Mouse (Mus musculus) urinary bladder, postnatal 14 days (tissue): ENCODE results near the gene Pgbd1.
"Not testable (repeated sequence)": the region's sequence is repeated elsewhere in the genome, so short reads cannot be mapped to it uniquely, and the experiment has no call there.

ENCODE experiments used
- DNase-seq: peaks from one replicate; pipeline ENCODE4 v3.0.0; 2021; ENCODE audit warnings: low spot score

Pgbd1 gene

DNA sequence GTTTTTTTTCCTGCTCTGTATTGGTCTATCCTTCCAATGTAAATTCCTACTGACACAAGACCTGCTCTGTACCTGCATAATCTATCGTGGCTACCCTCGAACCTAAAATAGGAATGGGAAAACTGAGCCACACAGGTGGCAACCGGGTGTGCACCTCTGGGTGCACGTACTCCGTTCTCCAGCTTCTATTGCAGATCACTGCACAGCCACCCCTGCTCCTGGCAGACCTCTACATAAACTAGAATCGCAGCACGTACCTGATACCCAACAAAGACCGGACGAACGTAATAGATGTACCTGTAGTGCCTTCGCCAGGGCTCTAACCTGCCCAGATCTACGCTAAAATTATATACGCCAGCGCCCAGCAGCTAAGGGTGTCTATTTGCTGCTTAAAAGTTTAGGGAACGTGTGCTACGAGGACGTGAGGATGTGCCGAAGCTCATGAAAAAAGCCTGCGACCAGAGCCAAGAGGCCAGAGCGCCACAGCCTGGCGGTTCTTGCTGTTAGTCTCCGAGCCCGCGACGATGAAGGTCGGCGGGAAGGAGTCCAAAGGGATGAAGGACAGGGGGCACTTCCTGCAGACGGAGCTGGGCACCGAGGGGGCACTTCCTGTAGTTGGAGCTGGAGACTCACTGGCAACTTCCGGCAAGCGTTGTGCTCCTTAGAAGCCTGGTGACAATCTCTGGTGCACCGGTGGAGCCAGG is at the start of gene Pgbd1:
Pgbd1 (minus strand) TSS at position 556 of the 704 bp plus-strand sequence.
- peak; percentile 58 for DNase-seq

DNA sequence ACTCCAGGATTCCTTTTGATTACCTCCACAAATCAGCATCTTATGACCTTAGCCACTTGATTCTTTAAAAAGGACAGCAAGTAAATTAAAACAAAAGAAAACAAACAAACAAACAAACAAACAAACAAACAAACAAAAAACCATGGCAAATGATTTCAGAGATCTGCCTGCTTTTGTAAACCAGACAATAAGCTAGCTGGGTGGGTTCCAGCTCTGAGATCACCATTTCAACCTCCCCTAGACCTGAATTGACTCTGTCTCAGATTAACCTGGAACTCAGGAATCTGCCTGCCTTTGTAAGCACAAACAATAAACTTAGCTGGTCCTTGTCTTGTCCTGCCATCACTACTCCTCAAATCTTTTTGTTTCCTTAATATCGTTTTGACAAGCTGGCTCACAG is 46.0 kb upstream of the Pgbd1 start:
- no peak for DNase-seq

DNA sequence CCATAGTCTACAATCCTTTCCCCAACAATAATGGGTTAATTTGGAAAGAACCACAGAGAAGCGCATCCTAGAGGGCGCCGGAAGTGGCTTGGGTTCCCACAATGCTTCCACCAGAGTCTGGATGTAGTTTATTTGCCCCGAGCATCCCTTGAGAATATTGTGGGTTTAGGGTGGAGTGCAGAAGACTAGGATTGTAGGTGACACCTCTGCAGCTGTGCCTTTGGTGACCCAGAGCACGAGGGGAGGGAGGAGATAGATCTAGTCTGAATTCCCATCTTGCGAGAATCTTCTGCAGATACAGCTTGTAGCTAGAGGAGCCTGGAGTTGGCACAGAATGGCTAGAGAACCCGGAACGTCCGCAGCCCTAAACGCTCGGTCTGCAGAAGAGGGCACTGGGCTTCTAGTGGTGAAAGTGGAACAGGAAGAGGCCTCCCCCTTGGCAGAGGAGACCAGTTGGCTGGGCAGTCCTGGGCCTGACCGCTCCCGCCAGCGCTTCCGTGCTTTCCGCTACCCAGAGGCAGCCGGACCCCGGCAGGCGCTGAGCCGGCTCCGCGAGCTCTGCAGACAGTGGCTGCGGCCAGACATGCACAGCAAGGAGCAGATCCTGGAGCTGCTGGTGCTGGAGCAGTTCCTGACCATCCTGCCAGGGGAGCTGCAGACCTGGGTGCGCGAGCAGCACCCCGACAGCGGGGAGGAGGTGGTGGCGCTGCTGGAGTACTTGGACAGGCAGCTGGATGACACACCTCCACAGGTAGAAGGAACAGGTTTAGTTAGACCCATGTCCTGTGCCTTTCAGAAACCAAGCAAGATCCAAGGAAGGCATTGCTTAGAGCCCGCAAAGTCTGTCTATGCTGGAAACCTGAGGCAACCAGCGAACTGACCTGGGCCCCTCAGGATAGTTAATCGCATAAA is 38.2 kb upstream of the Pgbd1 start, which contains the start of the genes Zkscan4 and Gm10065:
Zkscan4 (plus strand) TSS at position 149 of the 912 bp plus-strand sequence.
Gm10065 (minus strand) TSS at position 683 of the 912 bp plus-strand sequence.
- peak; percentile 65 for DNase-seq

DNA sequence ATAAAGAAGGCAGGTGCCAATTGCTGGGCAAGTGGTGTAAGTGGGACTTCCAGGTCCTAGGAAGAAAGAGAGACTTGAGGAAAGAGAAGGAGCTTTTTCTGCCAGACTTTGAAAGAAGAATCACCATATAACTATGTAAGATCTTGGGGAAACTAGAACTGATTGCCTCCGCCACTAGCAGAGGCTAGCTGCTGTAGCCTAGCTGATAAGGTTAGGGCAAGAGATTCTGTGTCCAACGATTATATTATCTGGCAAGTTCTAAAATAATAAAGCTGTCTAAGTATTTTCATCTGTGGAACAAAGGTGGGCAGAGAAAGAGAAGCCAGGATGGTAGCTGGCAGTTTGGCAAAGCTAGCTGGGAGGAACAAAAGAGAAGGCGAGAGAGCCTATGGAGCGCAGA is 31.6 kb upstream of the Pgbd1 start:
- DNase-seq = no peak

DNA sequence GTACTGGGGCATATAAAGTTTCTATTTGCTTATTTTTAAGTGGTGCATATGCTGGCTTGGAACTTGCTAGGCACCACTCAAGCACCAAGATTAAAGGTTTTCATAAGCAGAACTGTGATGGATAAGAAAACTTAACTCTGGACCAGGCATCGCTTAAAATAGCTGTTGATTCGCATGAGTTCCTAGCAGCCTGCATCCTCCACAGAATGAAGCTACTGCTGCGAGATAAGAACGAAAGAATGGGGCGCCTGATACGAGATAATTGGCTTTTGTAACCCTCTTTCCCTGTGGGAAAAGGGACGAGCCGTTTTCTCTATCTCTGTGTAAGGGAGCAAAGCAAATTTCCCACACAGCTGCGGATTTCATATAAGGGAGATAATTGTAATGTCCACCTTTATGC is 28.2 kb upstream of the Pgbd1 start:
- no peak for DNase-seq

DNA sequence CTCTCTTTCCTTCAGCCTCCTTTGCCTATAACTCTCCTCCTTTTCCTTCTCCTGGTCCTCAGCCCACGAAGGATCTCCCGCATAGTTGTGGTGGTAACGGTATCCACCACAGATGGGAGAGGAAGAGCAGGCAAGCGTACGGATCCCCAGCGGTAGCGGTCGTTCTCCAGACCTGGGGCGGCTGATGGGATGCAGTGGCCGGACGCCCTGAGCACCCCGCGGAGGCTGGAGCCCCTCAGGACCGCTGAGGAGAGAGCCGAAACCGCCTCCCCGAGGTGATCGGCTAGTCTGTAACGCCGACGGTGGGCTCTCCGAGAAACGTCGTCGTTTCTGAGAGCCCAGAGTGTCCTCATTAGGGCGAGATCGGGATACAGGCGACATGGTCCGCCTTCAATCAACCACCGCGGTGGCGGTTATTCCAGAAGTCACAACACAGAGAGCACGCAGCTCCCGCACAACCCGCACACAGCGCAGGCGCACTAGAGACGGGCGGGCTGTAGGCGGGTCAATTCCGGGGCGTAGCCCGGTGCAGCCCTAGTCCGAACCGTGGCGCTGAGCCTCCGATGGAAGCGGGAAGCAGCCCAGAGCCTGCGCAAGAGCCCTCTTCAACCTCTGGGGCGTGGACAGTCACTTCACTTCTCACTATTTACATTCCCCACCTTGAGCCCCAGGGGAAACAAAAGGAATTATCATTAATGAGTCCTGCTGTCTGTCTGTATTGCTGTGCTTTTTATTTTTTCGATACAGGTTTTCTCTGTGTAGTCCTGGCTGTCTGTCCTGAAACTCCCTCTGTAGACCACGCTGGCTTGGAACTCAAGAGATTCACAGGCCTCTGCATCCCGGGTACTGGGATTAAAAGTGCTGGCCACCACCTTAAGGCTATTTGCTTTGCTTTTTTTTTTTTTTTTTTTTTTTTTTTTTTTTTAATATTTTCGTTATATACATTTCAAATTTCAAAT is 27.5 kb upstream of the Pgbd1 start, which contains the start of gene Nkapl:
Nkapl (minus strand) TSS at position 449 of the 959 bp plus-strand sequence.
- DNase-seq = peak; percentile 84

DNA sequence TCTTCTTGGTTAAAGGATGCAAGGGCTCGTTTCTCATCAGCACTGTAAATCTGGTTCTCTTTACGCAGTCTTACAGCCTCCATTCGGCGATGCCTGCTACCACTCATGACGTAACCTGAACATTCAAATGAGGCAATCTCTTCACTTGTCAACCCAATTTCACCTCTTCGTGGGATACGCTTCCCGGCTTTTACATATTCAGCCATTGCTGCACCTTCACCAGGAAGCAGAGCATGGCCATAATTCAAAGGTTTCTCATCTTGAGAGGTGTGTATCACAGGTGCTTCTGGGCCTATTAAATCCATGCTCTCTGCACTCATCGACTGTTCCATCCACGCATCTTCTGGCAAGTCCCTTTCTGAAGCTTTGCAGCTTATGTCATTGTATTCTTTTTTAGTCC is 26.5 kb upstream of the Pgbd1 start:
- DNase-seq = no peak

DNA sequence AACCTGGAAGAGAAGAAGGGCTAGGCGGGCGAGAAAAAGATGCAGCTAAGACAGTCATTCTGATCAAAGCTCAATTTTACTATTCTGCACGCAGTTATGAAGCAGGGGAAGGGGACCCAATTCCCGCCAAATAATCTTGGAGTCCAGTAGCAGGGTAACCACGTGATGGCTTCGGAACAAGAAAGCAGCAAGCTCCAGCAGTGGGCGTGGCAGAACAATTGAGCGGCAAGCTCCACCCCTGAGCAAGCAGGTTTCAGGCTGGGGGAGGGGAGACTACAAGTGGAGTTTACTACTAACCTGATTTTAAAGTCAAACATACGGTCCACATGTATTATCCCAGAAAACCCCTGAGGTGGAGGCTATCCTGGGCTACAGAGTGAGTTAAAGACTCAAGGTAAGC is 21.7 kb upstream of the Pgbd1 start:
- not testable (repeated sequence) for DNase-seq

DNA sequence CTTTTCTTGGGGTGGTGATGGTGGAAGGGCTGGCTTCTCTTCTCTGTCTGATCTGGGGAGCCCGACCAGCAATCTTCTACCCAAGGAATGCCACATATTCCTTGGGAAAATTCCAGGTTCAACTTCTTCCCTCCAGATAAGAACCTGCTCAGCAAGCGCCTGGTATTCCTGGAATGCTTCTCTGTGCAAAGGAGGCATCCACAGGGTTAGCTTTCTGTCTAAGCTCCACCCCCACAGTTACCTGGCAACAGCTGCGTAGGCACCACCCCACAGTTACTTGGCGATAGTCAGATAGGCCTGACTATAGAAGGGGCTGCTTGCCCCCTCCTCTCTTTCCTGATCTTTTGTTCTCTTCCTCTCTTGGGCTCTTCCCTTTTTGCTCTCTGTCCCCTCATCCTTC is 15.5 kb upstream of the Pgbd1 start:
- DNase-seq = no peak

DNA sequence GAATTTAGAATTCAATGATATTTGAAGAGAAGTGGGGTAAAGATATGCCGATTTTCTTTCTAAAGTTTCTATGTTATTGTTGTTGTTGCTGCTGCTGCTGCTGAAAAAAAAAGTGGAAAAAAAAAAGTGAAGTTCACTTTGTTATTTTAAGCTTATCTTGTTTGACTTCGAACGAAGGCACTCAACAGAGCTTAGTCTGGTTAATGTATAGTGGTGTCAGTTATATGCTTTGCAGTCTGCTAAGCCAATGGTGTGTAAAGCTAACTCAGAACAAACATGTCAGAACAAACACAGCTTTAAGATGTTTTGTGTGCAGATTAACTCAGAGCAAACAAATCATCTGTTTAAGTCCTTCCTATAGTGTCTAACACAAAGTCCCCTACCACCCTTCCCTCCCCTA is 13.3 kb upstream of the Pgbd1 start:
- no peak for DNase-seq

DNA sequence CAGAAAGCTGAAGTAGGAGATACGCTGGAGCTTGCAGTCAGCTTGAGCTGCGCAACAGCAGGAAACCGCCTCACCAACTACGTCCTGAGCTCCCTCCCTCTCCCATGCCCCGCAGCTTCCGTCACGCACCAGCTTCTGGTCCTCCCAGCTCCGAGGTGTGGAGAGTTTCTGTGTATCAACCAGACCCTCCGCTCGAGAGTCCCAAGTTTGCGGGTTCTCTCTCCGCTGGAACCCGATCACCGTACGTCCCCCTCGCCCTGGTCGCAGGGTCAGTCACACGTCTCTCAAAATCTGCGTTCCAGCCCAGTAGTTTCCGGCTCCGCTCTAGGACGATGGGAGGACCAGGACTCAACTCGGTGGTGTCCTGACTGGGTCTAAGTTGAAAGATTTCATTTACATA is 12.6 kb upstream of the Pgbd1 start, which contains the start of gene Zscan26:
Zscan26 (minus strand) TSS at position 282 of the 400 bp plus-strand sequence.
- peak; percentile 83 for DNase-seq

DNA sequence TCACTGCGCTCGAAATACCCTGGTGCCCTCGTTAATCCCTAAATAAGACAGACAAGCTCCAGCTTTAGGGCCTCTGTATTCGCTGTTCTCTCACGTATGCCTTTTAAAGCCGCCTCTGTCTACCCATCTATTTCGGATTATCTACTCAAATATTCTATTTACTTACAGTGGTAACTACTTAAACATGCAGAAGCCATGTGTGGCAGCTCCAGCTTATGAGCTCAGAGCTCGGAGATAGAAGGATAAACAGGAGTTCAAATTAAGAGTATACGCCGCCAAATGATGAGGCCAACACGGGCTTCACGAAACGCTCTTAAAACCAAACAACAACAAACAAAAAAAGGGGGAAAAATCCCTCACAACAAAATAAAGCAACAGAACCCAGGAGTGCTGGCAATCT is 12.2 kb upstream of the Pgbd1 start:
- no peak for DNase-seq

DNA sequence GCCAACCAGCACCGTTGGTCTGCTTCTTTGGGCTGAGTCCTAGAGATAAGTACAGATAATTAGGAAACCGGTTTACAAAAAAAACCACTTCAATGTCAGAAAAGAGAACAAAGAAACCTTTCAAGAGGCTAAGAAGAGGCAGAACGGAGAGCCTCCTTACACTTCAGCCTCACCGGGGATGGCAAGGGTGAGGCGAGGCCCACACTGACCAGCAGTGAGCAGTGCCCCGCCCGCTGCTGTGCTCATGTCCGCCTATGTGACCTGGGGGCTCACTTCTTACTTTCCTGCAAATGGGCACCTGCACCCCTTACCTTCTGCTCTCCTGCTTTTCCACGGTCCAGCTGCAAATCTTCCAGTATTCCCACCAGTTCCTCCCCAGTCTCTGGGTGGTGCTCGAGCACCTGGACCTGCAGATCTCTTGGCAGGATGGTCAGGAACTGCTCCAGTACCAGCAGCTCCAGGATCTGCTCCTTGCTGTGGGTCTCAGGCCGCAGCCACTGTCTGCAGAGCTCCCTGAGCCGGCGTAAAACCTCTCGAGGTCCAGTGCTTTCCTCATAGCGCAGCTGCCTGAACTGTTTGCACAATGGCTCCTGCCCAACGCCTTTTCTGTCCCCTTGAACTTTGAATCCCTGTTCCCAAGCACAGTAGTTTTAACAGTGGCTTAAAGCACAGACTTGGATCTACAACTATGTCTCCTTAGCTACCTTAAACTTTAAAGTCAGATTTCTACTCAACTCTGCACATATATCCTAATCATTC is 7.2 kb upstream of the Pgbd1 start:
- no peak for DNase-seq

DNA sequence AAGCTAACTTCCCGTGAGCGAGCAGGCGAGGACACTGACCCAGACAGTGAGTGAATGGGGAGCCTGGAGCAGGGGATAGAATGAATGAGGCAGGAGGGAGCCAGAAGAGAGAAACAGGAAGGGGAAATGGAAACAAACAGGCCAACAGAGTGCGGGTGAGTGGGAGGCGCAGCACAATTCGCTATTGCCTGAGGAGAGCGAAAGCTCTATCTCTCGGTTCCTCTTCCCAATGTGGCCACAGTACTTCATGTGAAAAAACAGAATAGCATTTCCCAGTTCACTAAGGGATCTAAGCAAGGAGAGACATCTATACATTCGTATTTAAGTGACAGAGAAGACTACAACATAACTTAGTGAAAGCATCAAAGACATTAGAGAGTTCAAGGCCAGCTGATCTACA is 5.9 kb upstream of the Pgbd1 start:
- no peak for DNase-seq

DNA sequence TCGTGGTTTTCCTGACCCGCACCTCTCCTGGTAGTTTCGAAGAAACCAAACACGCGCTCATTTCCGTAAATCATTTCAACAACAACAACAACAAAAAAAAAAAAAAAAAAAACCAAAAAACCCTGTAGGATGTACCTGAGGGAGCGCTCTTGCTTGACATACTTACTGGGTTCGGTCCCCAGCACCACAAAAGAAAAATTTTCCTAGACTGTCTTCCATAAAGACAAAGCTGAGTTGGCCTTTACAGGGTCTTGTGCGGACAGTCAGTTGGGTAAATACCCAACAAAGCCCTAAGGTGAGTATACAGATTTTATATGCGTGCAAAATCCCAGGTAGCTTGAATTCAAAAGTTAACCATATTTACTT is 332 bp upstream of the Pgbd1 start:
- no peak for DNase-seq

DNA sequence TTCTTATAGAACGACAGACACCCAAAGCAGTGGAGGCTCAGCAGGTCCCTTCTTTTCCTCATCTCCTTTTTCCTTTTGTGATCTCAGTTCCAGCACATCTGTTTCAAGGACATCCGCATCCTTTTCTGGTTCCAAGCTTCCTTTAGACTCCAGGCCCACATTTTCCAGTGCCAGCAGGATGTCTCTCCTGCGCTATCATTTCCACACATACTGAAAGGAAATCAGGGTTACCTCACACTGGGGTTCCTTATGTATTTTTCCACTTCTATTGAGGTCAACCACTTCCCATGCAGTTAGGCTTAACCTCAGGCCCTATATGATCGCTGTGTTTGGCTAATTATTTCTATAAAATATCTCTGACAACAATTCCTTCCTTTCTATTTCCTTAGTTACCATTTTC is 5.4 kb downstream of the Pgbd1 start:
- DNase-seq = no peak

DNA sequence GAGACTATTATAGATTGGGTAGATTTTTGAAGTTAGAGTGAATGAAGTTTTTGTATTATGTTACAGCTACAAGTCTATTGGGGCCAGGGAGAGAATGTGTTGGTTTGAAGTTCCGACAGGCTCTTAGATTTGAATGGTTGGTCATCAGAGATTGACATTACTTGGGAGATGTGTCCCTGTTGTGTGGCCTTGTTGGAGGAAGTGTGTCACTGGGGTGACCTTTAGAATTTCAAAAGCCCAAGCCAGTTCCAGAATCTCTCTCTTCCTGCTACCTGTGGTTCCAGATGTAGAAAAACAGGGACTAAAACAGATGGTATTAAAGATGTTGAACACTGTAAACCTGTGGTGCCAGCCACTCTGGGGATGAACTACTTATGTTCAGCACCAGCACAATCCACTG is 13.2 kb downstream of the Pgbd1 start:
- DNase-seq = no peak

DNA sequence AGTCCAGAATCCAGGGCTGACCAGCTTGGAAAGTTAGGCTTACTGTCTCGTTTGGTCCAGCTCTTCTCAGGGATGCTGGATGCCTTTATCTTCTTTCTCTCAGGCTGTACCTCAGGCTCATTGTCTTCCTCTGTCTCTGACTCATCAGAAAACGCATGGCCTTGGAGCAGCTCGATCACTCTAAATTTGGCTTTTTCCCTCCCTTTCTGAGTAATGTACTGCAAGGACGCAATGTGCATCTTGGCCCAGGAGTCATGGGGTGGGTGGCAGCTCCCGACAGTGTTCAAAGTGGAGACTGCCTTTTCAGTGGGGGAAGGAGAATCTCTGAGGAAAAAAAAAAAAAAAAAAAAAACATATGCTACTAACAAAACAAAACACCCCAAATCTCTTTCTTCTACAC is 17.6 kb downstream of the Pgbd1 start:
- no peak for DNase-seq

DNA sequence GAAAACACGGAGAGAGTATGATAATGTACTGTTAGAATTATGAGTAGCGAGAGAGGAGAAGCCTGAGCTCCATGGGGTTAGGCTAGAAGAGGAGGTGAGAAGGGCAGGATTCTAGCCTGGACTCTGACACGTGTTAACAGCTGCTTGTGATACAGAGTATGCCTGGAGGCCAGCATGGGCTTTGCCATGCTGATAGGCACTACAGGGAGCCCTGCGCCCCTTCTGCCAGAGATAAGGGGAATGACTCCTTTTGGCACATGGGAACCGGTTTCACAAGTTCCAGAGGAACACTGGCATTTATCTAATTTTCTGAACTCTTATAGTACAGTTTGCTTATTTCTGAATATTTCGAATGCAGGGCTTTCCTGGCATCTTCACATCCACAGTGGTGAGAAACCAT is 22.0 kb downstream of the Pgbd1 start:
- no peak for DNase-seq

DNA sequence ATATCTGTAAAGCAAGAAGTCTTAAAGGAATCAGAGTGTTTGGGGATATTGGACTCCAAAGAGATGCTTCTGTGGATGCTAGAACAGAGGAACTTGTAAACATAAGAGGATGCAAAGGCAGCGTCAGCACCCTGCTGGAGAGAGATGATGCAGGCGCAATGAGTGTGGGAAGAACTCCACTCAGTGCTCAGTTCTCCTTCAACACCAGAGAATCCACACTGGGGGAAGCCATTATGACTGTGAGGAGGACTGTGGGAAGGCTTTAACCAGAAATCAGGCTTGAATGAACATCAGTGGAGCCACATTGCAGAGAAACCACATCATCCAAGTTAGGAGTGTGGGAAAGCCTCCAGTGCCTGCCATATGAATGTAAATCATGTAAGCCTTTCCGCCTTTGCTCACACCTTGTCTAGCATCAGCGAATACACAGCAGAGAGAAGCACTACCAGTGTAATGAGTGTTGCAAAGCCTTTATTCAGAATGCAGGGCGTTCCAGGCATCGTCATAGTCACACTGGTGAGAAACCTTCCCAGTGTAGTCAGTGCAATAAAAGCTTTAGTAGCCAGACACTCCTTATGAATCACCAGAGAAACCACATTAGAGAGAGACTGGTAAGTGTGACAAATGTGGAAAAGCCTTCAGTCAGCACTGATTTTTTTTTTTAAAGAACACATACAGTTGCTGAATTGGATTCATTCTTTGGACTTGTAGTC is 23.4 kb downstream of the Pgbd1 start:
- no peak for DNase-seq

DNA sequence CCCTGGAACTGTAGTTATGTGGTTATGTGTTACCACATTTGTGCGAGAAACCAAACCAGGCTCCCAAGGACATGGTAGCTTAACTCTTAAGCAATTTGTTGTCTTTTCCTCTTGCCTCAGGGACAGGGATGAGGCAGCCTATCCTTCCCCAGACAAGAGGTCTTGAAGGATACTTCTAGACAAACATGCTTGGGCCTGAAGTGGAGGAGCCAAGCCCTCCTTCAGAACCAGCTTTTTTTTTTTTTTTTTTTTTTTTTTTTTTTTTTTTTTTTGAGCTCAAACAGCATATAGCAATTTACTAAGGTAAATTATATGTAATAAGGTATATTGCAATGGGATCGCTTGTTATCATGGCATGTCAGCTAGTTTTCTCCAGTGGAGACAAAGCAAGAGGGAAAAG is 25.1 kb downstream of the Pgbd1 start:
- no peak for DNase-seq
